Mouse (Mus musculus): ENCODE data around the gene Mageb5. TPM values are rescaled to one million over a fixed set of nuclear protein-coding genes. Genes with fewer than 3 reads are reported as not detected.
"Not testable (repeated sequence)": the region's sequence is repeated elsewhere in the genome, so short reads cannot be mapped to it uniquely, and the experiment has no call there.

The Mageb5 gene
- not detected for total RNA-seq (2021)
- long read RNA-seq, experiment 1 = 0 reads
- long read RNA-seq, experiment 2 = 0 reads

GRCm38 (mm10) chrX:91782918-91783317 lies at the start of gene Mageb5:
Mageb5 (minus strand) TSS chrX:91783018.
- DNase-seq = not testable (repeated sequence)

GRCm38 (mm10) chrX:91759591-91760226 lies 23.1 kb downstream of the Mageb5 start:
- not testable (repeated sequence) for DNase-seq

Other genes with a start within 250 kb of the Mageb5 start
- not detected for gene 1700084M14Rik, start 207.1 kb downstream of the Mageb5 start, total RNA-seq (2021)
- gene Gm14781, start 150.8 kb downstream of the Mageb5 start, total RNA-seq (2021) = not detected
- not detected for gene Mageb1, start 233.3 kb upstream of the Mageb5 start, total RNA-seq (2021)